Mouse (Mus musculus) spleen, postnatal 10 days (tissue): Measurements from ENCODE around the gene Tgif1.

Experiments used
- DNase-seq, 2 experiments: peaks; one replicate each; pipeline ENCODE4 v3.0.0; 2021 to 2022; ENCODE audit warnings: low spot score in 2 of 2

Gene Tgif1

DNA sequence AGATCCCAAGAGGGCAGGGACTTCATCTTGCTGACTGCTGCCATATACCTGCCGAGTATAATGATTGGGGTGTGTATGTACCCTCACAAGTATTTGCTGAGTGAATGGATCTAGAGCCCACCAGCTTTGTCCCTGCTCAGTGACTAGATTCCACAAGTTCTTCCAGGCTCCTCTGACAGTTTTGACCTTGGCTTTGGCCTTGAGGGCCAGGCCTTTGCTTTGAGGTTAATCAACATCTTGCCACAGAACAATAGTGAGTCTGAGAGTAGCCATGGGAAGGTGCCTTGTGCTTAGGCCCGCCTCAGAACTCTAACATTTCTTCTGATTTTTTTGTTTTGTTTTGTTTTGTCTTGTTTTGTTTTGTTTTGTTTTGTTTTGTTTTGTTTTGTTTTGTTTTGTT lies 46.7 kb downstream of the Tgif1 start:
- DNase-seq: no peak

DNA sequence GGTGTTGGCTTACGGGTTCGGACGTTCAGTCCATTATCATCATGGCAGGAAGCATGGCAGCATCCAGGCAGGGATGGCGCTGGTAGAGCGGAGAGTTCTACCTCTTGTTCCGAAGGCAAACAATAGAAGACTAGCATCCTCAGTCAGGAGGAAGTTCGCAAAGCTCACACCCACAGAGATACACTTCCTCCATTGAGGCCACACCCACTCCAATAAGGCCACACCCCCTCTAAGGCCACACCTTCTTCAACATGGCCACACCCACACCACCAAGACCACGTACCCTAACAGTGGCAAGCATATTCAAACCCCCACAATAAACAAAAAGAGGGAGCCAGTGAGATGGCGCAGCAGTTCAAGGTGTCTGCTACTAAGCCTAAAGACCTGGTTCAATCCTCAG lies 47.5 kb downstream of the Tgif1 start:
- no peak for DNase-seq

DNA sequence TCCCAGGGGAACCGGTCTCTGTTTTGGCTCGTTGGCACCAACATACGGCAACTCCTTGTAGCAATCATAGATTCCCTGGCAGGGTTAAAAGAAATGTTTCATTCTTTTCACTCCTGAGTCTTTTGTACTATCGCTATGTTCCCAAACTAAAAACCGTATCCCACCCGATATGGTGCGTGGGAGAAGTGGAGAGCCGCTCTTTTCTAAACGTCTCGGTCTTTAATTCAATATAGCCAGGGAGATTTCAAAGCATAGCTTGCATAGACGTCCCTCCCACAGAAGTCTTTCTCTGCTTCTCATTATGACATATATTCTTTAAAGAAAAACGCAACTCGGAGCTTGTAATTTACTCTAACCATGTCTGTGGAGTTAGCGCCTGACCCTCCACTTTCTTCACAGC lies 51.3 kb downstream of the Tgif1 start:
- DNase-seq: no peak

DNA sequence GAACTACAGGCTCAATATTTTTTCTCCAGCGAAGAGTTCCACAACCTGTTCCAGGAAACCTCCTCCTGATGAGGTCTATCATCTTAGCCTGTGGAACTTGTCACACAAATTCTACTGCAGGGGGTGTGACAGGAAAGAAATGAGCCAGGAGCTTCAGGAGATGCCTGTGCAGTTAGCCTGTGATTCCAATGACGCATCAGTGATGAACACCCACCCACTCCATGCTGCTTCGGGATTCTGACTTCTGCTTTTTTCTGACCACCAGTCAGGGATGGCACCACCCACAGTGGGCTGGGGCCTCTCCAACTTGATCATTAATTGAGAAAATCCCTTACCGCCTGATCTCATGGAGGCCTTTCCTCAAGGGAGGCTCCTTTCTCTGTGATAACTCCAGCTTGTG lies 54.1 kb downstream of the Tgif1 start:
- DNase-seq: no peak

DNA sequence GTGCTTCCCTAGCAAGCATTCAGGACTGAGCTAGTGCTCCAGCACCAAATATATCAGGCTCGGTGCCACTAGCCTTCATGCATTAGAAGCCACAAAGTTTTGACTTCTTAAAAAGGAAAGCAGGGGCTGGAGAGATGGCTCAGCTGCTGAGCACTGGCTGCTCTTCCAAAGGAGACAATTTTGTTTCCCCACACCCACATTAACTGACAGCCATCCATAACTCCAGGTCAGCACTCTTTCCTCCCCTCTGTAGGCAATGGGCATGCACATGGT lies 55.6 kb downstream of the Tgif1 start:
- no peak for DNase-seq

- DNase-seq: no peak
Observed at GRCm38 (mm10) chr17:70796940-70797772, 56.2 kb downstream of the Tgif1 start.

GRCm38 (mm10) chr17:70795196-70795595 lies 58.1 kb downstream of the Tgif1 start:
- no peak for DNase-seq

DNA sequence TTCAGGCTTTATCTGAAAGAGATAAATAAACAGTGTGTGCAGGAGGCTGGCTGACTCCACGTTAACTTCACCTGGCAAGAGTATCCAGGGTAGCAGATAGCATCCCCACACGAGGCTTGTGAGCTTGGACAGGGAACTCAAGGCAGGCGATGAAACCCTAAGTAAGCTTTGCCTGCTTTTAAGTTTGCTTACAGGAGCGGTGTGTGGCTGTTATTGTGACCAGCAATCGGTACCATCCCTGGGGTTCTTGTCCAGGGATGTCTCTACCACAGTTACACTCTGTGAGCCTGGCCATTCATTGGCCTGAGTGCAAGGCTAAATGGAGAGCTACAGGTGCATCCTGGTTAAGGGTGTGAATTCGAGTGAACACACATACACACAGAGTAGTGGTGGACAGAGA lies 58.6 kb downstream of the Tgif1 start:
- no peak for DNase-seq

DNA sequence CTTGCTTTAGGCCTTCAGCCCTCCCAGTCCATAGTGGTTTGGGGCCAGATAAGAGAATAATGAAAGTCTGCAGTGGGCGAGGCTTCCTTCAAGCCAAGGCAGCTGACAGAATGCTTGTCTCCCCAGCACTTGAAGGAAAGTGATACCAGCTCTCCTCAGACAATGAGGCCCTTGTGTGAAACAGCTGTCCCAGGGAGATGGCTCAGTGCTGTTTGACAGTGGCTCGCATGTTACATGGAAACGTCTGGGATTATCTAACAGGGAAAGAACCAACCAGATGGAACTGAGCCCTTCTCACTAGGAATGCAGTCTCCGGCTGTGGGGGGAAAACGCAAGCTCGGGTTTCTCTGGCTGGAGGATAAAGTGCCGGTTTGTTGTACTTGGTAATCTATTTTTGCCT lies 59.1 kb downstream of the Tgif1 start:
- no peak for DNase-seq
